Mouse (Mus musculus) embryonic fibroblast, embryonic 13.5 days (primary cell): ENCODE measurements around the gene Aptx.

Source experiments
- CTCF ChIP-seq: IDR thresholded peaks from 2 replicates; pipeline ENCODE4 v1.5.1; 2011; ENCODE audit warnings: mild to moderate bottlenecking, control low read depth, low read length, moderate library complexity, borderline replicate concordance; ENCODE audit not compliant: insufficient read depth
- POLR2A ChIP-seq: IDR thresholded peaks from 2 replicates; pipeline ENCODE4 v1.6.1; 2011; ENCODE audit warnings: low read depth, mild to moderate bottlenecking, control low read depth, low read length, moderate library complexity

DNA sequence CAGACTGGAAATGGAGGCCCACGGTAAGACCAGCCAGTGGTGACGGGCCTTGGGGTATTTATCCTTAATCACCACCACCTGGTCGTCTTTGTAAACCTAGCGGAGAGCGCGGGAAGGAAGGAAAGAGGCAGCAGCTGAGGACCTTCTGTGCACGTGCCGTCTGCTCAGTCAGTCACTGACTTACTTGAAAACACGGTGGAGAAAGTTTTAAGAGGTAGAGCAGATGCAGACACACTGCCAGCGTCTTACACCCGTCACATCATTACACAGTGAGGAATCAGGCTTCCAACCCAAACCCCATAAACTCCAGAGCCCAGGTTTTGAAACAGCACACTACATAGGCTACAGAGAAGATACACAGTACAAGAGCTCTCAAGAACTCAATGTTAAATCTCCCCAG is 11.9 kb downstream of the Aptx start:
- TF ChIP-seq CTCF = no peak
- TF ChIP-seq POLR2A = no peak
